Mouse (Mus musculus) embryonic fibroblast, embryonic 13.5 days (primary cell): ENCODE measurements at regions not wholly inside any gene's neighbourhood (a gene's known extent, or its start where the extent isn't known, plus 50 kb on each side); places are given as distances from the start of the nearest gene placed in this dataset.
"Not testable (repeated sequence)": the region's sequence is repeated elsewhere in the genome, so short reads cannot be mapped to it uniquely, and the experiment has no call there.

ENCODE experiments used
- H3K27ac ChIP-seq: 2 replicates; pipeline ENCODE4 v1.5.1; 2012; ENCODE audit warnings: low read length, control low read depth, inconsistent platforms; ENCODE audit not compliant: insufficient read depth
- H3K4me1 ChIP-seq: 2 replicates; pipeline ENCODE4 v1.6.1; 2011; ENCODE audit warnings: low read length; ENCODE audit not compliant: control insufficient read depth, insufficient read depth
- H3K4me3 ChIP-seq: 2 replicates; pipeline ENCODE4 v1.5.1; 2011; ENCODE audit warnings: mild to moderate bottlenecking, control low read depth, low read length; ENCODE audit not compliant: insufficient read depth
- CTCF ChIP-seq: IDR thresholded peaks from 2 replicates; pipeline ENCODE4 v1.5.1; 2011; ENCODE audit warnings: mild to moderate bottlenecking, control low read depth, low read length, moderate library complexity, borderline replicate concordance; ENCODE audit not compliant: insufficient read depth
- POLR2A ChIP-seq: IDR thresholded peaks from 2 replicates; pipeline ENCODE4 v1.6.1; 2011; ENCODE audit warnings: low read depth, mild to moderate bottlenecking, control low read depth, low read length, moderate library complexity

DNA sequence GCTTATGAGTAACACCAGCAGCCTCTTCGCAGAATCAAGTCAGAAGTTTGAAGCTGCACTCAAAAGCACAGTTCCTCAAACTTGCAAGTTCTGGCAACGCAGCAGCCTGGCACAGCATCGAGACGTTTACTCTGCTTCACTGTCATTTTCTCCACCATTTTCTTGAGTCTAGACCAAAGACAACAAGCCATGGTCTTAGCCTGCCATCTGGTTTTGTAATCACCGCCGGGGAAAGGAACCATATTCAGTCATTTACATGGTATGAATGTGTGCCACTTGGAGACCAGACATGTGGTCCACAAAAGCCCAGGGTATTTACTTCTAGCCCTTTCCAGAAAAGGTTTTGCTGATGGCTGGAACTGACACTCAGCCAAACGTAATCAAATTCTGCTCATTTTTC is 122.5 kb upstream of the Cdyl start:
- TF ChIP-seq POLR2A: no peak
- no peak for TF ChIP-seq CTCF
- Histone ChIP-seq H3K4me1 (0 out of 2 replicates have a peak, but pooled peaks cover 3% of the 10 kb centered on the region), H3K27ac (no peak overlapping the region), H3K4me3 (no peak overlapping the region)

DNA sequence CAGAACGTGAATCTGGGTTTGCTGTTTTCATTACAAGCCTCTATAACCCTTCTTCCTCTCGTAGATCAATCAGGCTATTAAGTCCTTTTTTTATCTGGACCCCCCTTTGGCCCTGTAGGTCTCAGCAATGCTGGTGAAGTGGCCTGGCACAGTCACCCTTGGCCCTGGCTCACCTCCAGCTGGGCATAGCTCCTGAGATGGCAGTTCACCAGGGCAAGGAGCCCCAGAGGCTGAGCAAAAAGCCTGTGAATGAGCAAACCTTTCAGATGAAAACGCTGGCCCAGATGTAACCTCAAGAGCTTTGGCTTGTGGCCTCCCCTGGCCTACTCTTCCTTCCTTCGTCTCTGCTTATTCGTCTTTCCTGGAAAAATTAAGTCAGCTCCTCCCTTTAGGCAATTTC is 121.7 kb upstream of the Cdyl start:
- H3K27ac ChIP-seq: no peak overlapping the region
- H3K4me1 ChIP-seq: 0 out of 2 replicates have a peak, but pooled peaks cover 3% of the 10 kb centered on the region
- no peak for TF ChIP-seq POLR2A
- no peak overlapping the region for H3K4me3 ChIP-seq

DNA sequence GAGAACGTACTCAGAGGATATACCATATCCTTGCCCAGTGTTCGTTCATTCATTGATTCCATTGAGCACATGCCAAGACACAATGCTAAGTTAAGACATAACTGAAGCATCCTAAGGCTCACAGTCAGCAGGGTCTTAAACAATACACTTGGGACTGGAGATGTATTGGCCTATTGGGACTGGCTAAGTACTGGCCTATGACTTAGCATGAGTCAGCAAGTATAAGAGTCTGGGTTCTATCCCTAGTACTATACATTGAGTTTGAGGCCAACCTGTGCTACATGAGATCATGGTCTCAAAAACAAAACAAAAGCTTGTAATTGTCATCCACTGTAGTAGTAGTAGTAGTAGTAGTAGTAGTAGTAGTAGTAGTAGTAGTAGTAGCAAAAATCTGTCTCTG is 119.2 kb upstream of the Cdyl start:
- 0 out of 2 replicates have a peak, but pooled peaks cover 3% of the 10 kb centered on the region for H3K4me1 ChIP-seq
- no peak overlapping the region for H3K4me3 ChIP-seq
- no peak overlapping the region for H3K27ac ChIP-seq
- no peak for TF ChIP-seq POLR2A
- no peak for TF ChIP-seq CTCF

- H3K4me3 ChIP-seq: no peak overlapping the region
- TF ChIP-seq CTCF (no peak), POLR2A (no peak)
- H3K27ac ChIP-seq: no peak overlapping the region
- H3K4me1 ChIP-seq: 0 out of 2 replicates have a peak, but pooled peaks cover 3% of the 10 kb centered on the region
These were observed 118.6 kb upstream of the Cdyl start for GRCm38 (mm10) chr13:35541053-35541452.

GRCm38 (mm10) chr13:35564006-35564405 is 95.6 kb upstream of the Cdyl start:
- TF ChIP-seq POLR2A: no peak
- TF ChIP-seq CTCF: no peak
- no peak overlapping the region for H3K27ac ChIP-seq
- no peaks in the 10 kb centered on the region for H3K4me1 ChIP-seq
- H3K4me3 ChIP-seq: no peak overlapping the region

DNA sequence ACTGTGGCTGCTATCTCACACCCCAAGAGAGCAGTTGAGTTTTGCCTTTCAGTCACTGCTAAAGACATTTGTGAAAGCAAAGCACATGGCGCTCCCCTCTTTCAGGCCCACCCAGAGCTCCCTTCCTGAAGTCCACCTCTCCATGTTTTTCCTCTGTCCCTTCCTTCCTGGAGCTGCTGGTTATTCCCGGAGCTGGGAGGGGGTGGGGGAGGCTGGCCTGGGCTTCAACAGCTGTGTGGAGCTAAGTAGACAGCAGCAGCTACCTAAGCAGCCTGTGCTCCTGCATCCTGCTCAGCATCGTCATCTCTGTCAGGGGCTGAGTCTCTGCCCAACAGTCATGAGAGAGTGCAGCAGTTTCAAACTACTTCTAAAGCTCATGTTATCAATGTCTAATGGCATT is 78.0 kb upstream of the Cdyl start:
- no peak overlapping the region for H3K4me3 ChIP-seq
- no peak overlapping the region for H3K27ac ChIP-seq
- H3K4me1 ChIP-seq: no peaks in the 10 kb centered on the region
- TF ChIP-seq CTCF (no peak), POLR2A (no peak)

GRCm38 (mm10) chr13:35598003-35598402 is 61.6 kb upstream of the Cdyl start:
- Histone ChIP-seq H3K27ac (no peak overlapping the region), H3K4me3 (no peak overlapping the region), H3K4me1 (no peaks in the 10 kb centered on the region)
- TF ChIP-seq POLR2A (no peak), CTCF (no peak)

DNA sequence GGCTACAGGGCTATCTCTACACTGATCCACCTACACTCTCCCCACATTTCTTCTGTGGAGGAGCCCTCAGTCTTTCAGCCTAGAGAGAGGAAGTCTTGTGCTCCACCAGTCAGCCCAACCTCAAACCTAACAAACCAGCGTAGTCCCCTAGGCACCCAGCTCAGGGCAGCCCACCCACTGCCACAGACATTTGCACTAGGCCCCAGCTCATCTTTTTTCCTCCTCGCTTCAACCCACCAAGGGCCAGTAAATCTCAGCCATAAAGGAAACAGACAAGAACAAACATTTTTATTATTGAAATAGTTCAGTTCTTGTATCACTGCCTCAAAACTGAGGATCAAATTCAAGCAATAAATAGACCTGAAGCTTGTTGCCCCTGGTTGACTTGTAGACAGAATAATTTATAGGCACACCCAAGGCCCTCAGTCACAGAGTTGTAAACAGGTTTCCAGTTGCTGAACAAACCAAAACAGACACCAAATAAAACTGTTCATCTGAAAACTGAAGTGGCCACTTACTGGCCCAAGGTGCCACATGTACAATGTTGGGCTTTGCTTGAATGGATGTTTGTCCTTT is 58.0 kb upstream of the Cdyl start:
- no peaks in the 10 kb centered on the region; the same call in 1 of the 2 replicates for H3K4me1 ChIP-seq
- TF ChIP-seq POLR2A: no peak
- no peak for TF ChIP-seq CTCF
- no peak overlapping the region for H3K4me3 ChIP-seq
- no peak overlapping the region for H3K27ac ChIP-seq

- Histone ChIP-seq H3K4me3 (no peak overlapping the region), H3K4me1 (no peaks in the 10 kb centered on the region; the same call in 1 of the 2 replicates)
- TF ChIP-seq CTCF: no peak
- TF ChIP-seq POLR2A: no peak
These were observed 56.6 kb upstream of the Cdyl start for GRCm38 (mm10) chr13:35603080-35603479.

DNA sequence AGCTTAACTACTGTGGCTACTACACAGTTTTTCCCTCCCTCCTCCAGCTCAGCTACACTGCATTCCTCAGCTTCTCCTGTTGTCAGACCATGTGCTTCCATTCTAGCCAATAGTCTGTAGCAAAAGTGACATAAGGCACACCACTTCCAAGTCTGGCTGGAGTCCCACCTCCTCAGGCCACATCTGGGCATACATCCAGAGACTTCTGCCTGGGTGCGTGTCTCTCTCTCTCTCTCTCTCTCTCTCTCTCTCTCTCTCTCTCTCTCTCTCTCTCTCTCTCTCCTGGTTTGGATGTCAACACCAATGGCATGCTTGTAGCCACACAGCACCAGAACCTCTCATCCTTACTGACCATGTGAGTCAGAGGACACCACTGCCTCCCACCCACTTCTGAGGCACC is 55.6 kb upstream of the Cdyl start:
- no peak overlapping the region; the same call in 1 of the 2 replicates for H3K27ac ChIP-seq
- TF ChIP-seq POLR2A (no peak), CTCF (no peak)

More at GRCm38 (mm10) chr13:35603080-35603479, 56.6 kb upstream of the Cdyl start:
- H3K27ac ChIP-seq: no peak overlapping the region

DNA sequence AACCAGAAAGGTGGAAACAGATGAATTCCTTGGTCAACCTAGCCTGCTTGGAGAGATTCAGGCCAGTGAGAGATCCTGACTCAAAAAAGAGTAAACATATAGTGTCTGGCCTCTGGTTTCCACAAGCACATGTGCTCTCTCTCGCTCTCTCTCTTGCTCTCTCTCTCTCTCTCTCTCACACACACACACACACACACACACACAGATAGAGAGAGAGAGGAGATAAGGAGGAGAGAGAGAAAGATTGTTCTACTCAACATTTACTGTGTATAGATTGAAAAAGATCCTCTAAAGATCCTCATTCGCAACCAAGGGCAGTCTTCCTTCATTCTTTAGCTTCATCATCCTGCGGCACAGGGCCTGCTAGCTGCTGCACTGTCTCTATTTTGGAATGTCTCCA is 54.9 kb upstream of the Cdyl start:
- Histone ChIP-seq H3K4me3 (no peak overlapping the region), H3K27ac (no peak overlapping the region), H3K4me1 (no peaks in the 10 kb centered on the region; the same call in 1 of the 2 replicates)
- TF ChIP-seq CTCF (no peak), POLR2A (no peak)

More for the DNA sequence above, 55.6 kb upstream of the Cdyl start:
- Histone ChIP-seq H3K4me1 (no peaks in the 10 kb centered on the region; the same call in 1 of the 2 replicates), H3K4me3 (no peak overlapping the region)

DNA sequence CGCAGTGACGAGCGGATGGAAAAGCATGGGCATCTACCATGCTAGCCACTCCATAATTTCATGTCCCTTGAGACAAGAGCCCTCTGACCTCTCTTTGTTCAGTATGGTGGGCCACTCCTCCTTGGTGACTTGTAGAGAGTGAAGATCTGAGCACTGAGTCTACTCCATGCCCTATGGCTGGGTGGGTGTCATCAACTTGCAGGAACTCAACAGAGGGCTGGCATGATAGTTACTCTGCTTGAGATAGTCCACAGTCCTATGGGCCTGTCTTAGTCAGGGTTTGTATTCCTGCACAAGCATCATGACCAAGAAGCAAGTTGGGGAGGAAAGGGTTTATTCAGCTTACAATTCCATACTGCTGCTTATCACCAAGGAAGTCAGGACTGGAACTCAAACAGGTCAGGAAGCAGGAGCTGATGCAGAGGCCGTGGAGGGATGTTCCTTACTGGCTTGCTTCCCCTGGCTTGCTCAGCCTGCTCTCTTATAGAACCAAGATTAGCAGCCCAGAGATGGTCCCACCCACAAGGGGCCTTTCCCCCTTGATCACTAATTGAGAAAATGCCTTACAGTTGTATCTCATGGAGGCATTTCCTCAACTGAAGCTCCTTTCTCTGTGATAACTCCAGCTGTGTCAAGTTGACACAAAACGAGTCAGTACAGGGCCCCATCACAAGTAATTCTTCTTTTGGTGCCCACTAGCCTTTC is 52.6 kb upstream of the Cdyl start:
- H3K4me1 ChIP-seq, H3K4me3 ChIP-seq, H3K27ac ChIP-seq: not testable (repeated sequence)
